Mouse (Mus musculus) liver, postnatal 0 days (tissue): ENCODE data around the gene Psmb3. TPM values are rescaled to one million over a fixed set of nuclear protein-coding genes. Genes with fewer than 3 reads are reported as not detected.

Experiments used
- ATAC-seq: fragments of 200-750 bp; cut with Nextera tagmentation; 2 replicates; pipeline ENCODE4 v1.8.0; 2017; ENCODE audit warnings: mild to moderate bottlenecking, moderate library complexity
- DNase-seq: peaks from one replicate; pipeline ENCODE4 v3.0.0-alpha.2; 2016
- H3K27ac ChIP-seq: fragments of 300-500 bp; sonication (generic); 2 replicates; pipeline ENCODE4 v1.5.1; 2014; ENCODE audit warnings: antibody characterized with exemption, moderate library complexity, mild to moderate bottlenecking, low read depth
- H3K27me3 ChIP-seq: fragments of 300-500 bp; sonication (generic); 2 replicates; pipeline ENCODE4 v1.6.1; 2014; ENCODE audit warnings: low read length, control low read depth, mixed read lengths; ENCODE audit not compliant: insufficient read depth
- H3K36me3 ChIP-seq: fragments of 300-500 bp; sonication (generic); replicated peaks from 2 replicates; pipeline ENCODE4 v1.6.1; 2014; ENCODE audit warnings: mild to moderate bottlenecking, control low read depth, low read length, moderate library complexity, mixed read lengths; ENCODE audit not compliant: insufficient read depth
- H3K4me1 ChIP-seq: fragments of 300-500 bp; sonication (generic); 2 replicates; pipeline ENCODE4 v1.6.1; 2014; ENCODE audit warnings: antibody characterized with exemption, mild to moderate bottlenecking, control low read depth; ENCODE audit not compliant: insufficient read depth
- H3K4me2 ChIP-seq: fragments of 300-500 bp; sonication (generic); 2 replicates; pipeline ENCODE4 v1.6.1; 2014; ENCODE audit warnings: low read depth, mild to moderate bottlenecking, low read length, moderate library complexity, mixed read lengths
- H3K4me3 ChIP-seq: fragments of 300-500 bp; sonication (generic); 2 replicates; pipeline ENCODE4 v1.5.1; 2014; ENCODE audit warnings: low read depth, low read length
- H3K9ac ChIP-seq: fragments of 300-500 bp; sonication (generic); replicated peaks from 2 replicates; pipeline ENCODE4 v1.6.1; 2014; ENCODE audit warnings: mild to moderate bottlenecking, moderate library complexity
- H3K9me3 ChIP-seq: fragments of 300-500 bp; sonication (generic); 2 replicates; pipeline ENCODE4 v1.6.1; 2016; ENCODE audit warnings: mild to moderate bottlenecking, control low read depth, low read length, mixed read lengths
- CTCF ChIP-seq: sonication (generic); IDR thresholded peaks from 2 replicates; pipeline ENCODE4 v1.5.1; 2016; ENCODE audit warnings: antibody characterized with exemption, low read depth
- EP300 ChIP-seq: IDR thresholded peaks from 2 replicates; pipeline ENCODE4 v1.6.1; 2016; ENCODE audit warnings: antibody characterized with exemption, low read depth, mild to moderate bottlenecking
- WGBS: fragments of 180-500 bp; shearing (Covaris S2); extraction: QIAGEN DNeasy Blood & Tissue Kit; methylation state at CpG from one replicate; pipeline ENCODE4 v1.1.7; 2014; ENCODE audit not compliant: insufficient replicate concordance; 5-methylcytosine and 5-hydroxymethylcytosine counted together
- polyA plus RNA-seq: library from polyadenylated mRNA; unstranded; fragments of >200 nt; fragmentation: Nextera tagmentation; extraction: Ambion mirVana; gene quantifications from 2 replicates; pipeline ENCODE4 v1.2.1, GENCODE M21; 2015

The Psmb3 gene
- polyA plus RNA-seq, 1 experiment from 2014 or later: 267 TPM

DNA sequence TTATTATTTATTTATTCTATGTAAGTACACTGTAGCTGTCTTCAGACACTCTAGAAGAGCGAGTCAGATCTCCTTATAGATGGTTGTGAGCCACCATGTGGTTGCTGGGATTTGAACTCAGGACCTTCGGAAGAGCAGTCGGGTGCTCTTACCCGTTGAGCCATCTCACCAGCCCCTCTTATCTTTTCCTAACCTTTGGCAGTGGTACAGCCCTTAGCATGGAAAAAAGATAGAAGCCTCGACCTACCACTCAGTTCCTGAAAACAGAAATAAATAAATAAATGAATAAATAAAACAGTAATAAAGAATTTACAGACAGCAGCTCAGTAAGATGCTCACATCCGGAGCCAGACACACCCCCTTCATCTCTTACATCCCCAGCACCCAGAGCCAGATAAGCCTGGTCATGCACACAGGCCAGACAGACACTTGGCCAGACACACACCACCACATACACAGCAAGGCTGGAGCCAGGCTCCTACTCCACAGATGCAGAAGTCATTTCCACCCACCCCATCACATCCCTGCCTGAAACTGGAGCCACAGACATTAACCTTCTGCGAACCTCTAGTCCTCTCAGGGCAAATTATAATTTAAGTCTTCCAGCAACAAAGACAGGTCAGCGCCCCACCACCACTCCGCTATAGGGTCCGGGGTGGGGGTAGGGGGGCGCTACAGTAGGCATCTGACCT is 5.9 kb upstream of the Psmb3 start:
- DNase-seq (no peak), ATAC-seq (no peak)
- H3K27me3 ChIP-seq: peaks cover 38% of the 10 kb centered on the region
- peak overlapping the region; percentile 91 for H3K4me2 ChIP-seq
- H3K36me3 ChIP-seq: no peaks in the 10 kb centered on the region
- H3K9me3 ChIP-seq: no peaks in the 10 kb centered on the region
- H3K9ac ChIP-seq: no peak overlapping the region
- WGBS: 61% methylated on average over 11 of the region's 11 CpGs
- H3K27ac ChIP-seq: no peak overlapping the region
- peaks cover 37% of the 10 kb centered on the region for H3K4me1 ChIP-seq
- no peak overlapping the region for H3K4me3 ChIP-seq
- TF ChIP-seq EP300: no peak
- no peak for TF ChIP-seq CTCF

DNA sequence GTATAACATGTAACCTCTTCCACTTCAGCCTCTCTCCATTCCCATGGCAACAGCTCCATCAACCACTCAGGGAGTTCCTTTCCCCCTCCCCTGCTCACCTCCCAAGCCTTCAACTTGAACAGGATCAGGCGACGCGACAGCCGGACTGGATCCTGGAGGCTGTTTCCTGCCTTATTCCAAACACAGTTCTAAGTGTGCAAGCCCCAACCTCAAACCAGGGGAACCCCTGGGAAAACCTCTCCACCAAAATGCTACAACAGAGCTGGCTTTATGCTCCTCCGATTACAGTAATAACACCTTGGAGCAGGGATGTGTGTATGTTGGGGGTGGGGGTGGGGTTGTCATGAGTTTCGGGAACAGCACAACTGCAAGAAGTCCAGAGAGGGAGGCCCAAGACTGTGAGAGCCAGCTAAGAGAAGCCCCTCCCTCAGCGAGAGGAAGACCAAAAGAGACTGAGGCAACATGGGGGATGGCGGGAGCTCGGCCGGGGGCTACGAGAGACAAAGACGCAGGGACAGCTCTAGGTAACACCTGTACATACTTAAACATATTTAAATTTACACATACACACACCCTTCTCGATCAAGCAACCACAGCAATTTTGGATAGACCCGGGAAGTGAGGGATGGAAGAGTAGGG is 5.2 kb upstream of the Psmb3 start:
- Histone ChIP-seq H3K4me1 (peaks cover 37% of the 10 kb centered on the region), H3K9me3 (no peaks in the 10 kb centered on the region), H3K36me3 (no peaks in the 10 kb centered on the region), H3K9ac (peak overlapping the region; percentile 64), H3K27me3 (peaks cover 38% of the 10 kb centered on the region), H3K4me3 (peak overlapping the region; percentile 62), H3K27ac (peak overlapping the region; percentile 66), H3K4me2 (peak overlapping the region; percentile 91)
- DNase-seq: no peak
- WGBS: 38% methylated on average over 14 of the region's 14 CpGs
- TF ChIP-seq CTCF: no peak
- no peak for TF ChIP-seq EP300
- ATAC-seq: no peak

DNA sequence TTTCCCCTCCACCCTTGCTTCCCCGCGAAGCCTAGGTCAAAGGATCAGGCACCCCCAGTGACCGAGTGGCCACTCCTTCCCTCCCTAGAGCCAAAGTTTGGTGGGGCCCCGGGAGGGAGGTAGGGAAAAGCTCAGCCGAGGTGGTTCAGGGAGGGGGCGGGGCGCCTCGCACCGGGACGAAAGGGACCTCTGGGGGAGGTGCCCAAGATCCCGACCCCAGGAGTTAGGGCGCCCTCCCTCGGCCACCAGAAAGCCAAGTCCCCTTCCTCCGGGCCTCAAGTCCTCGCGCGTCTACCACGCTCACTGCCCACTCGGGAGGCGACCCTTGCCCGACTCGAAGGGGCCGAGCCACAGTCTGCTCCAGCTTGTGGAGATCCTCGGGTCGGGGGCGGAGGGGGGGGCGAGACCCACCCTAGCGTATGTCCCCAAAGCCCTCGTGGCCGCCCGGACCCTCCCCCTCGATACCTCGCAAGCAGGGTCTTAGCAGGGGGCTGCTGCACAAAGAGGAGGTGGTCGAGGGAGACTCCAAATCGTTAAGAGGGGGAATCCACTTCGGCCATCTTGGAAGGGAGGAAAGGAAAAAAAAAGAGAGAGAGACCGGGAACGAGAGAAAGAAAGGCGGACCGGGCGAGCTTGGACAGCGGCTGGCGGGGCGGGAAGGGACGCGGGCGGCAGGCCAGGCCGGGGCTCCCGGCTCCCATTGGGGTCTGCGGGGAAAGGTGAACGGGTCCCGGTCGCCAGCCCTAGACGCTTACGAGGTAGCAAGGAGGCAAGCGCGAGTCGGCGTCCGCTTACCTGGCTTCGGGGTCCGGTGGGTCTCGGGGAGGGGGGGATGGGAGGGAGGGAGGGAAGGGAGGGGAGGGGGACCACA is 4.2 kb upstream of the Psmb3 start:
- H3K4me1 ChIP-seq: peaks cover 39% of the 10 kb centered on the region
- ATAC-seq: no peak
- DNase-seq: peak; percentile 76

DNA sequence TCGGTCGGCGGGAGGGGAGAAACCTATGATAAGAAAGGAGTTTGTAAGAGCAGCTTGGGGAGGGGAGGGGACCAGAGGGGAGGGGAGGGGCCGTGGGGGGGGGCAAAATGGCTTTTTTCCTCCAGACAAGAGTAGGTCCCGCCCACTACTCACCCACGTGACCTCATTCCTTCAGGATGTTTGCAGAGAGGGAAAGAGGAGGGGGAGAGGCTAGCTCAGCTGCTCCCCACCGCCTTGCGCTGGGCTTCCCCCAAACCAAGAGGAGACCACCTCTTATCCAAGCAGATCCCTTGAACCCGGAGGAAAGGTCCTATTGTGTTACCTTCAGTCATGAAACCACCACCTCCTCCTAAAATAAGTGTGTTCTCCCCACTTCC is 3.6 kb upstream of the Psmb3 start:
- Histone ChIP-seq H3K9ac (peak overlapping the region; percentile 32), H3K4me1 (peaks cover 45% of the 10 kb centered on the region), H3K27ac (peak overlapping the region; percentile 49), H3K9me3 (no peaks in the 10 kb centered on the region), H3K27me3 (peaks cover 38% of the 10 kb centered on the region), H3K4me3 (peak overlapping the region; percentile 62), H3K36me3 (0 out of 2 replicates have a peak, but pooled peaks cover under 1% of the 10 kb centered on the region), H3K4me2 (peak overlapping the region; percentile 91)
- TF ChIP-seq CTCF (no peak), EP300 (no peak)
- no peak for ATAC-seq
- 0% methylated on average over 4 of the region's 9 CpGs for WGBS
- DNase-seq: peak; percentile 76

More for the DNA sequence above, 4.2 kb upstream of the Psmb3 start:
- H3K27ac ChIP-seq: peak overlapping the region; percentile 66
- under 1% methylated on average over 51 of the region's 63 CpGs for WGBS
- peak overlapping the region; percentile 64 for H3K9ac ChIP-seq
- no peaks in the 10 kb centered on the region for H3K36me3 ChIP-seq
- peaks cover 38% of the 10 kb centered on the region for H3K27me3 ChIP-seq
- no peaks in the 10 kb centered on the region for H3K9me3 ChIP-seq
- H3K4me2 ChIP-seq: peak overlapping the region; percentile 91
- peak overlapping the region; percentile 62 for H3K4me3 ChIP-seq
- peak; percentile 52 for TF ChIP-seq CTCF
- no peak for TF ChIP-seq EP300

DNA sequence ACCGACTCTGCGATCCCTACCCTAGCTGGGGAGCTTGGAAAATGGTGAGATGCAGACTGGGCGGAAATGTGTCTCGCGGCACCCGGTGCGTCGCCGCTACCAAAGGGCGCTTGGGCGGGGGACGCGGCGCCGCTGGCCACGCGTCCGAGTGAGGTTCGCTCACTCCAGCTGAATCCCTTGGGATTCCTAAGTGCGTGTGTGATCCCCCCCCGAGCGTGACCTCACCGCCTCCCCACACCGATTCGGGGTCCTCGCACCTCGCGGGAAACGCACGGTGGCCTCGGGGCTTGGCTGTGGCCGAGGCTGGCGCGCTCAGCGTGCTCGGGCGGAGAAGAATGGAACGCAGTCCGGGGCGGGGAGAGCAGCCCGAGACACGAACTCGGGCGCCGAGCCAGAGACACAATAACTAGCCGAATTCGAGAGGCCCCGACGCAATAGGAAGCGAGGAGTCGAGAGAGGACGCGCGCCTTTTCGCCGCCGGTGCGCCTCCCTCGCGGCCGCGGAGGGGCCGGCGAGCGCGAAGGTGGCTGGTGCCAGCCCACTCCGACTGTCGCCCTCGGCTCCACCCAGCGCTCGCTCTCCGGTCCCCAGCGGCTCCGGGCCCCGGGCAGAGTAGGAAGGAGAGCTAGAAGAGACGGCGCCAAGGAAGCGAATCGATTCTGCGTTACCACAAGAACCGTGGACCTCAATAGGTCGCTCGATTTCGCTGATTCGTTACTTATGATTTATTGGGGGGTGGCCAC is 3.0 kb upstream of the Psmb3 start, which contains the start of gene Pcgf2:
TSS of gene Pcgf2 (minus strand) at position 495 of the 743 bp plus-strand sequence.
- H3K4me3 ChIP-seq: peak within 1 kb of the TSS; percentile 62
- 1% methylated on average over 71 of the region's 85 CpGs for WGBS
- H3K4me1 ChIP-seq: peaks cover 44% of the 10 kb centered on the region
- ATAC-seq (no peak), DNase-seq (peak; percentile 72)
- H3K9me3 ChIP-seq: no peaks in the 10 kb centered on the region
- 0 out of 2 replicates have a peak, but pooled peaks cover 5% of the 10 kb centered on the region for H3K36me3 ChIP-seq
- peaks cover 38% of the 10 kb centered on the region for H3K27me3 ChIP-seq
- no peak for TF ChIP-seq EP300
- no peak for TF ChIP-seq CTCF
- H3K27ac ChIP-seq: peak within 1 kb of the TSS; percentile 66
- H3K4me2 ChIP-seq: peak within 1 kb of the TSS; percentile 91
- peak within 1 kb of the TSS; percentile 64 for H3K9ac ChIP-seq
